Mouse (Mus musculus): Measurements from ENCODE around the gene Tram2. TPM values are rescaled to one million over a fixed set of nuclear protein-coding genes. Genes with fewer than 3 reads are reported as not detected.

Tram2 gene
- polyA plus RNA-seq, 1 experiment = 10.7 TPM

DNA sequence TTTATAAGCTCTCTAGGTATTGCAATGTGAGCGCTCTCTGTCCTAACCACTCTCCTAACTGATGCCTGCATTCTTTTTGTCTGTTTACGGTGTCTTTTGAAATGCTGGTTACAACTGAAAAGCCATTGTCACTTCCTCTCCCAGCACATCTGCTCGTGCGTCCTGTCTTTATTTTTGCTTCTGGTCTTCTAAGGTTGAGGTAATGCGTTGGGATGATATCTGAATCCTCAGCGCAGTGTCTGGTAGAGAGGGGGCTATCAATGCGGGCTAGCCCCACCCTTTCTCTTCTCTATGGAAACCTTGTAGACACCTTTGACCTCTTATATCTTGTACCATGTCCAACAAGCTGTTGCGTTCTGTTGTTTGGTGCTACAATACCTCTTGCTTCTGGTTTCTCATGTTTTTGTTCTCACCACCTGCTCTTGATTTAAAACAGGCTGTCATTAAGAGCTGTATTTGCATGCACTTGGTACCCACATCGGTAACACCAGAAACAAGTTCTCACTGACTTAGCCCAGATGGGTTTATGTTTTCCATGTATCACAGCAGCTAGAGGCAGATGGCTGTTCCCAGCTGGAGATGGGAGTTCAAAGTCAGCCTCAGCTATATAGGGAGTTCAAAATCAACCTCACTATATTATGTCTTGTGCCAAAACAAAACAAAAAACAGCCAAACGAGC lies 92.5 kb downstream of the Tram2 start:
- no peaks in the 10 kb centered on the region for H3K36me3 ChIP-seq (ENCODE audit: control insufficient read depth, insufficient read depth, low read length)
- no peaks in the 10 kb centered on the region for H3K27me3 ChIP-seq (ENCODE audit: control insufficient read depth, insufficient read depth, low read length)
- no peak overlapping the region for H3K27ac ChIP-seq (ENCODE audit: control insufficient read depth, insufficient read depth, low read depth, low read length)
- H3K4me1 ChIP-seq (ENCODE audit: control insufficient read depth, insufficient read depth, low read length) = no peaks in the 10 kb centered on the region
- no peak overlapping the region for H3K4me3 ChIP-seq (ENCODE audit: control insufficient read depth, low read depth, low read length)
- TF ChIP-seq CTCF (IDR thresholded peaks at IDR 0.05; ENCODE audit: control insufficient read depth, insufficient read depth, insufficient replicate concordance, low read depth, low read length) = no peak
- no peak for TF ChIP-seq POLR2A (IDR thresholded peaks at IDR 0.05; ENCODE audit: control insufficient read depth, low read depth, low read length)

DNA sequence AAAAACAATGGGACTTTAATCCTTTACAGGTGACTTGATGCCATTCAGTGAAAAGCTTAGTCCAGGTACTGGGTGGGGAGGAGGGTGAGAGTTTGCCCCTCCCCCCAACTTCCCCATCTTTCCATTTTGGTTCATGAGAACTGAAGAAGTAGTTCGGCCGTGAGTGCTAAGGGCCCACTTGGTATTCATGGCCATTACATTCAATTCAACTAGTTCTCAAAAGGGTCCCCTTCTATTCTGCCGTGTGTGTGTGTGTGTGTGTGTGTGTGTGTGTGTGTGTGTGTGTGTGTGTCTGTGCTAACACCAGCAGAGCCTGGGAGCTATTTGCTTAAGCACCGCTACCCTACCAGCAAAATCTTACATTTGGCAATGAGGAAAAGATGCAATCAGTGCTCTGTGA lies 94.4 kb downstream of the Tram2 start:
- TF ChIP-seq CTCF (IDR thresholded peaks at IDR 0.05; ENCODE audit: control insufficient read depth, insufficient read depth, insufficient replicate concordance, low read depth, low read length) (no peak), POLR2A (IDR thresholded peaks at IDR 0.05; ENCODE audit: control insufficient read depth, low read depth, low read length) (no peak)
- H3K36me3 ChIP-seq (ENCODE audit: control insufficient read depth, insufficient read depth, low read length) = no peaks in the 10 kb centered on the region
- H3K4me3 ChIP-seq (ENCODE audit: control insufficient read depth, low read depth, low read length) = no peak overlapping the region

DNA sequence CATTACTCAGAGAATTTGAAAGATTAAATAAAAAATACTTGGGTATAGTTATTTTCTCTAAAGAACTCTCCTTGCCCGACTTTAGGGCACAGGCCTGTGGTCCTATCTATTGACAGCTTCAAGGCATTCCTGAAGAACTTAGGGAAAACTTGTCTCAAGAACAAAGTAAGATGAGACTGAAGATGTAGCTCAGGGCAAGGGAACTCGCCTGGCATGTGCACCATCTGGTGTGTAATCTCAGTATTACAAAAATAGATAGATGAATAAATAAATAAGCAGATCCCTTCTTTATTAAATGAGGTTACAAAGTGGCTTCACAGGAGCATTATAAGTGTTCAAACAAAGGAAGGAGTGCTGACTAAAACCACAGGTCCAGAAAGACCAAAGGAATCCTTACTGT lies 94.9 kb downstream of the Tram2 start:
- no peaks in the 10 kb centered on the region for H3K27me3 ChIP-seq (ENCODE audit: control insufficient read depth, insufficient read depth, low read length)
- no peak for TF ChIP-seq CTCF (IDR thresholded peaks at IDR 0.05; ENCODE audit: control insufficient read depth, insufficient read depth, insufficient replicate concordance, low read depth, low read length)
- TF ChIP-seq POLR2A (IDR thresholded peaks at IDR 0.05; ENCODE audit: control insufficient read depth, low read depth, low read length) = no peak
- no peak overlapping the region for H3K27ac ChIP-seq (ENCODE audit: control insufficient read depth, insufficient read depth, low read depth, low read length)
- no peak overlapping the region for H3K4me3 ChIP-seq (ENCODE audit: control insufficient read depth, low read depth, low read length)
- no peaks in the 10 kb centered on the region for H3K4me1 ChIP-seq (ENCODE audit: control insufficient read depth, insufficient read depth, low read length)
- H3K36me3 ChIP-seq (ENCODE audit: control insufficient read depth, insufficient read depth, low read length) = no peaks in the 10 kb centered on the region

More for the DNA sequence above, 94.4 kb downstream of the Tram2 start:
- H3K4me1 ChIP-seq (ENCODE audit: control insufficient read depth, insufficient read depth, low read length) = no peaks in the 10 kb centered on the region
- no peak overlapping the region for H3K27ac ChIP-seq (ENCODE audit: control insufficient read depth, insufficient read depth, low read depth, low read length)
- no peaks in the 10 kb centered on the region for H3K27me3 ChIP-seq (ENCODE audit: control insufficient read depth, insufficient read depth, low read length)

DNA sequence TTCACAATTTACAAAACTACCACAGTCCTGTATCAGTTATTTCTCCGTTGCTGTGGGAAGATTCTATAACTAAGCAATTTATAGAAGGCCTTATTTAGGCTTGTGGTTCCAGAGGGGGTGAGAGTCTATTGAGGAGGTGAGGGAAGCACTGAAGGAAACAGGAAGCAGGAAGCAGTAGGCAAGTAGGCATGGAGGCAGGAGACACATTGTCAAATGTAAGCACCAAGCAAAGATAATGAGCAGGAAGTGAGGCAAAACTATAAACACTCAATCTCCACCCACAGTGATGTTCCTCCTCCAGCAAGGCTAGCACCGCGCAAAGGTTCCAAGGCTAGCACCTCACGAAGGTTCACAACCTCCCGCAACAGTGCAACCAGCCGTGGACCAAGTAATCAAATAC lies 97.3 kb downstream of the Tram2 start:
- Histone ChIP-seq H3K4me3 (ENCODE audit: control insufficient read depth, low read depth, low read length) (no peak overlapping the region), H3K27ac (ENCODE audit: control insufficient read depth, insufficient read depth, low read depth, low read length) (no peak overlapping the region), H3K36me3 (ENCODE audit: control insufficient read depth, insufficient read depth, low read length) (no peaks in the 10 kb centered on the region; the same call in 1 of the 2 replicates), H3K4me1 (ENCODE audit: control insufficient read depth, insufficient read depth, low read length) (no peaks in the 10 kb centered on the region), H3K27me3 (ENCODE audit: control insufficient read depth, insufficient read depth, low read length) (no peaks in the 10 kb centered on the region)
- TF ChIP-seq POLR2A (IDR thresholded peaks at IDR 0.05; ENCODE audit: control insufficient read depth, low read depth, low read length) (no peak), CTCF (IDR thresholded peaks at IDR 0.05; ENCODE audit: control insufficient read depth, insufficient read depth, insufficient replicate concordance, low read depth, low read length) (no peak)

DNA sequence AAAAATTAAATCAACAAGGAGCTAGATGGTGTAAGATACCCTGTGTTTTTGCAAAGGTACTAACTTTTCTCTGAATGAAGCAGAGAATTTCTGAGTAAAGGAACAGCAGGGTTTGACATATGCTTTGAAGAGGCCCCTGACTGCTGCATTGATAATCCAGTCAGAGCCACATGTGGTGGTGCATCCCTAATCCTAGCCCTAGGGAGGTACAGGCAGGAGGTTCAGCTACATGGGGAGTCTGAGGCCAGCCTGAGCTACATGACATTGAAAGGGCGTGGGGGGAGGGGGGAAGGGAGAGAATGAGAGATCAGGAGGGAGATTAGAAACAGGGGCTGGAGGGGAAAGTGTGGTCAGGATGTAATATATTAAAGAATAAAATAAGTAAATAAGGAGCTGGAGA lies 98.5 kb downstream of the Tram2 start:
- Histone ChIP-seq H3K27ac (ENCODE audit: control insufficient read depth, insufficient read depth, low read depth, low read length) (no peak overlapping the region), H3K36me3 (ENCODE audit: control insufficient read depth, insufficient read depth, low read length) (no peaks in the 10 kb centered on the region; the same call in 1 of the 2 replicates), H3K27me3 (ENCODE audit: control insufficient read depth, insufficient read depth, low read length) (no peaks in the 10 kb centered on the region), H3K4me1 (ENCODE audit: control insufficient read depth, insufficient read depth, low read length) (no peaks in the 10 kb centered on the region), H3K4me3 (ENCODE audit: control insufficient read depth, low read depth, low read length) (no peak overlapping the region)
- TF ChIP-seq CTCF (IDR thresholded peaks at IDR 0.05; ENCODE audit: control insufficient read depth, insufficient read depth, insufficient replicate concordance, low read depth, low read length) (no peak), POLR2A (IDR thresholded peaks at IDR 0.05; ENCODE audit: control insufficient read depth, low read depth, low read length) (no peak)

DNA sequence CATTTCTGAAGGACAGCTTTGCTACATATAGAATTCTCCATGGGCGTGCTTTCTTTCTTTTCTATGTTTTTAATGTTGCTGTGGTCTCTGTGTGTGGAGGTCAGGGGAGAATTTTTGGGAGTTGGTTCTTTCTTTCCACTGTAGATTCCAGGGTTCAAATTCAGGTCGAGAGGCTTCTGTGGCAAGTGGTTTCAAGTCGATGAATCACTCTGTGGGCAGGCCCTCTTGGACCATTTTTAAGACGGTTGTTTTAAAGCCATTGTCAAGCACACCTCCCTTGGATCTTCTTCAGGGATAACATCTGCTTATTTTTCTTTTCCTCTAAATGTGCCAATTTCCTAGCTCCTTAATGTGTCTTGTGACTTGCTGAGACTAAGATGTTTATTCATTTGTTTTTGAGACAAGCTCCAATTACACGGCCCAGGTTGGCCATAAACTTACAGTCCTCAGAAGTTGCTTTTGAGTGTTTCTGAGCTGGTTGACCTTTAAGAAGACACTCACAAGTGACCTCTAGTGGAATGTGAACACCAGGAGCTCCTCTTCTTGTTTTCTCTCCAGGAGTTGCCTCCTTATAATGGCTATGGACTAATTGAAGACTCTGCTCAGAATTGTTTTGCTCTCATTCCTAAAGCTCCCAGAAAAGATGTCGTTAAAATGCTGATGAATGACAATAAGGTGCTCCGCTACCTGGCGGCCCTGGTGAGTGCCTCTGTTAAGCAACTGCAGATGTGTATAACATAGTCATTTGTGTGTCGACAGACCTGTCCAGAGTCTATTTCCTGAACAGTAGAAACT lies 104.5 kb downstream of the Tram2 start:
- TF ChIP-seq POLR2A (IDR thresholded peaks at IDR 0.05; ENCODE audit: control insufficient read depth, low read depth, low read length) (no peak), CTCF (IDR thresholded peaks at IDR 0.05; ENCODE audit: control insufficient read depth, insufficient read depth, insufficient replicate concordance, low read depth, low read length) (no peak)
- H3K27ac ChIP-seq (ENCODE audit: control insufficient read depth, insufficient read depth, low read depth, low read length) = no peak overlapping the region
- H3K4me3 ChIP-seq (ENCODE audit: control insufficient read depth, low read depth, low read length) = no peak overlapping the region
- H3K27me3 ChIP-seq (ENCODE audit: control insufficient read depth, insufficient read depth, low read length) = no peaks in the 10 kb centered on the region
- H3K36me3 ChIP-seq (ENCODE audit: control insufficient read depth, insufficient read depth, low read length) = no peaks in the 10 kb centered on the region; the same call in 1 of the 2 replicates
- H3K4me1 ChIP-seq (ENCODE audit: control insufficient read depth, insufficient read depth, low read length) = no peaks in the 10 kb centered on the region

DNA sequence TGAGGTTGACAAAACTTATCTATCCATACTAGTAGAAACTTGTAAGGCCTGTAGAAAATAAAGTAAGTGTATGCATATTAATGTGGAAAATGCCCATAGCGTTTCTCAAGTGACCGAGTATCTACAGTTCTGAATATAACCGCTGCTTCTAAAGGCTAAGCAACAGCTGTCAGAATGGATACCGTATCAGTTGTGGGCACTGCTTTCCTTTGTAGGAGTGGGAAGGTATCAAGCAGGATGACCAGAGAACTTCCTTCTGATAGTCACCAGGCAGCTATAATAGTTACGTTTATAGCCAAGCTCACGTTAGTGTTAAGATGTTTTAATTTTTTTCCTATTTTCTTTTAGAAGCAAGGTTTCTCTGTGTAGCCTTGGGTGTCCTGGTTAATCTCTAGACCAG lies 105.6 kb downstream of the Tram2 start:
- H3K27ac ChIP-seq (ENCODE audit: control insufficient read depth, insufficient read depth, low read depth, low read length) = no peak overlapping the region
- H3K27me3 ChIP-seq (ENCODE audit: control insufficient read depth, insufficient read depth, low read length) = no peaks in the 10 kb centered on the region
- H3K4me1 ChIP-seq (ENCODE audit: control insufficient read depth, insufficient read depth, low read length) = no peaks in the 10 kb centered on the region
- H3K36me3 ChIP-seq (ENCODE audit: control insufficient read depth, insufficient read depth, low read length) = no peaks in the 10 kb centered on the region; the same call in 1 of the 2 replicates
- TF ChIP-seq POLR2A (IDR thresholded peaks at IDR 0.05; ENCODE audit: control insufficient read depth, low read depth, low read length) = no peak
- no peak for TF ChIP-seq CTCF (IDR thresholded peaks at IDR 0.05; ENCODE audit: control insufficient read depth, insufficient read depth, insufficient replicate concordance, low read depth, low read length)
- no peak overlapping the region for H3K4me3 ChIP-seq (ENCODE audit: control insufficient read depth, low read depth, low read length)

Measured in testis, adult 2 months (tissue).